Mouse (Mus musculus) embryo, embryonic 9.5 days (tissue): Measurements from ENCODE around the gene Plekha7.

Experiments used
- DNase-seq: peaks from one replicate; pipeline ENCODE4 v3.0.0-alpha.2; 2017; ENCODE audit errors: extremely low spot score

Plekha7 gene

GRCm38 (mm10) chr7:116307871-116308631, at the start of gene Plekha7:
Gene Plekha7 (minus strand): TSS chr7:116308376.
- DNase-seq: peak; percentile 90

DNA sequence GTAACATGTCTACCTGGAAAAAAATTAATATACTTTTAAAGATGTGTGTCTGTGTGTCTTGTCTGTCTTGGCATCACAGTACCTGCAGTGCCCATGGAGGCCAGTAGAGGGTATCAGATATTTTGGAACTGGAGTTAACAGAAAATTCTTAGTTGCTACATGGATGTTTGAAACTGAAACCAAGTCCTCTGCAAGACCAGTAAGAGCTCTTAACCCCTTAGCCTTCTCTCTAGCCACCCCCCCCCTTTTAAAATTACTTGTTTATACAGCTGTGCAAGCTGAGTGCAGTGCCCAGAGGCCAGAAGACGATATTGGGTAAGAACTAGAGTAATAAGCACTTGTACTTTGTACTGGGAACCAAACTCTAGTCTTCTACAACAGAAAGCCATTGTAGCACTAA, 28.1 kb upstream of the Plekha7 start:
- DNase-seq: peak; percentile 60

DNA sequence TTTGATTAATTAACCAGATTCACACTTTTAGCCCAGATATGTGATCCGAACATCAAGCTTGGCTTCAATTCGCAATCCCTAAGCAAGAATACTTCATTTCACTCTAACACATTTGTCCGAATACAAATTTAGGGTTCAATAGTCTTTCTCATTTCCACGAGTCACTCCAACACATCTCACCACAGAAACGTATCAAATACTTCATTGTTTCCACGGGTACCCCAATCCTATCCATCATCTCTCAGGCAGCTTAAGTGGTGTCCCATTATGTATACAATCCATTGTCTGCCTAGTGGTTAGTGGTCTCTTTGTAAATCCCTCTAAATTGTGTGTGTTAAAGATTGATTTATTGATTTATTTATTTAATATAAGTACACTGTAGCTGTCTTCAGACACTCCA, 27.0 kb upstream of the Plekha7 start:
- no peak for DNase-seq

DNA sequence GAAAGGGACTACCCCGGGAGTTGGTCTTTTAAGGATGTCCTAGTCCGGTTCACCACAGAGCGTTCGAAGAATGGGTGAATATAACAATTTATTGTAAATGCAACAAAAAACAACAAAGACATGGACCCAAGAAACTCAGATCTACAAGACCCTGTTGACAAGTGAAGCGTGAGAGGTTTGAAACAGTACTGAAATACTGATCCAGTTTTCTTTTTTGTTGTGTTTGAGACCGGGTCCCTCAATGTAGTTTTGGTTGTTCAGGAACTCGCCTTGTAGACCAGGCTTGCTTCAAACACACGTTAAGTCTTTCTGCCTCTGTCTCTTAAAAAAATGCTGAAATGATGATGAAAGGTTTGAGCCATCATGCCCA, 26.5 kb upstream of the Plekha7 start:
- no peak for DNase-seq

DNA sequence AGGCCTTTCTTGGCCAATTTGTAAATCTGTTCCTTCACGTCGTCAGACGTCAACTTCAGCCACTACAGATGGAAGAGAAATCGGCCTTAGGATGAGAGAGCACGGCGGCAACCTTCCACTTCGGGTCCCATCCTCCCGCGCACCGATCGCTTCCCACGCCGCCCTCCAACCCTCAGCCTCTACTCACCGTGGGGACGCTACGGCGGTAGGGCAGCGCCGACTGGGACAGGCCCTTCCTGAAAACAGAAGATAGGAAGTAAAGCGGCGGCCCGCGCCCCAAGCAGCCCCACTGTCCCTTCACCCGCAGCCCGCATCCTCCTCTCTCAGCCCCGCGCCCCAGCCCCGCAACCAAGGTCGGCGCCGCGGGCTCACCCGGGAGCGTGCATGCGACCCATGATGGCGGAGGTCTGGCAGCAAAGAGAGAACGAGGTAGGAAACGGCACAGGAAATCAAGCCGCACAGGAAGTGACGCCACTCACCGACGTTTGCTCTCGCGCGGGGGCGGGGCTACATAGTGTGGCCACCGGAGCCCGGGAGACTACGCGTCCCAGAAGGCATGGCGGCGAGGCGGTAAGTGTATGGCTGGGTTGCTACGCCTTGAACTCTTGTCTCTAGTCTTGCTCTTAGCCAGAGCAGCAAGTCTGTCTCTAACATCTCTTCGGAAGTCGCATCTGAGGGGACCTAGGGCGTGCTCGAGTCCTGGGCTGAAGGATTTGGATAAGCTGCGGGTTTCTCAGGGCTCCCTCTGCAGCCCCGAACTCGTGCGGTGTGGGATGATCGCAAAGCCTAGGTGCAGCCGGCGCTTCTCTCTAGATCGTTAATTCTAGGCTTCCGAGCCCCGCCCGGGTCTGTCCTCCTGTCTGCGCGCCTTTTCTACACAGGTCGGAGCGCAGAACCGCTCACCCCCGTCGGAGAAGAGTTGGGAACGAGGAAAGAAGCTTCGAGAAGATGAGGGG, 25.8 kb upstream of the Plekha7 start, which contains the start of gene Rps13:
Gene Rps13, minus strand, starts transcription at position 483 of the 956 bp plus-strand sequence.
- DNase-seq: peak; percentile 96

GRCm38 (mm10) chr7:116331246-116331645, 23.1 kb upstream of the Plekha7 start:
- no peak for DNase-seq

- no peak for DNase-seq
These were observed 21.7 kb upstream of the Plekha7 start for GRCm38 (mm10) chr7:116329858-116330257.

DNA sequence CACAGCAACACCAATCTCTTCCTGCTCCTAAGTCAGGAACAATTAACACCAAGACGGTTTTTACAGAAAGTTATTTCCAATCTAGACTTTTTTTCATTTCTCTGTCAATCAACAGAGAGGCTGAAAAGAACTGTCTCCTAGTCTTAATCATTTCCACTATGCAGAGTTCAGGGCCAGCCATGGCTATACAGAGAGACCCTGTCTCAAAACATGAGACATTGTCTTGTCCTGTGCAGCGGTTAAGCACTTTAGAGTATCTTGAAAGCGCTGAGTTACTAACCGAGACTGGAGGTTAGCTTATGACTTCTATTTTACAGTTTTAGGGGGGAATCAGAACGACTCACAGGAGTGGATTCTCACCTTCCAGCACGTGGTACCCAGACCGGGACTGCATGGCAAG, 20.6 kb upstream of the Plekha7 start:
- no peak for DNase-seq

GRCm38 (mm10) chr7:116327901-116328300, 19.7 kb upstream of the Plekha7 start:
- DNase-seq: no peak

DNA sequence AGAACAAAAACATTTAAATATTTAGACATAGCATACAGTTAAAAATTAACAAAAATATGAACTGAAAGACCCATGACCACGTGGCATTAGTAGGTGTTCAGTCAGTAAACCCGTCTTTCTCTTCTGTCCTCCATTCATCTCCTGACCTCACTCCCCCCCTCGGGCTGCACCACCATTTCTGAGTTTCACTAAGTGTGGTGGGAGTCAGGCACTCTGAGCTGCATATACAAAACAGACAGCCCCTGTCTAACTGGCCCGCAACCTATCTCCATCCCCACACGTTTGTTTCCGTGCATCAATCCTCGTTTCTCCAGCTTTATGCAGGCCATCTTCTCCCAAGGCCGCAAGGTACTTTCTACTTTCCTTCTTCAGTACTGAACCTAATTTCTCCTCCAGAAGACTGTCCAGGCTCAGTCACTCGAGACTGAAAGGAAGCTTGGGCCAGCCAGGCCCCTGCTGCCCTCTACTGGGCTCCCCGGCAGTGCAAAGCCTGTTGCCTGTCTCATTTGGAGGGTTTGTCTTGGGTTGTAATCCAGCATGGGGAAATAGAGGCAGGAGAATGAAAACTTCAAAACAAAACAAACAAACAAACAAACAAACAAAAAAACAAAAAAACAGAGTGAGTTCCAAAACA, 15.3 kb upstream of the Plekha7 start:
- peak; percentile 77 for DNase-seq

GRCm38 (mm10) chr7:116309456-116309855, 1.3 kb upstream of the Plekha7 start:
- peak; percentile 74 for DNase-seq

- DNase-seq: peak; percentile 50
These were observed 436 bp upstream of the Plekha7 start for GRCm38 (mm10) chr7:116308632-116308991.

DNA sequence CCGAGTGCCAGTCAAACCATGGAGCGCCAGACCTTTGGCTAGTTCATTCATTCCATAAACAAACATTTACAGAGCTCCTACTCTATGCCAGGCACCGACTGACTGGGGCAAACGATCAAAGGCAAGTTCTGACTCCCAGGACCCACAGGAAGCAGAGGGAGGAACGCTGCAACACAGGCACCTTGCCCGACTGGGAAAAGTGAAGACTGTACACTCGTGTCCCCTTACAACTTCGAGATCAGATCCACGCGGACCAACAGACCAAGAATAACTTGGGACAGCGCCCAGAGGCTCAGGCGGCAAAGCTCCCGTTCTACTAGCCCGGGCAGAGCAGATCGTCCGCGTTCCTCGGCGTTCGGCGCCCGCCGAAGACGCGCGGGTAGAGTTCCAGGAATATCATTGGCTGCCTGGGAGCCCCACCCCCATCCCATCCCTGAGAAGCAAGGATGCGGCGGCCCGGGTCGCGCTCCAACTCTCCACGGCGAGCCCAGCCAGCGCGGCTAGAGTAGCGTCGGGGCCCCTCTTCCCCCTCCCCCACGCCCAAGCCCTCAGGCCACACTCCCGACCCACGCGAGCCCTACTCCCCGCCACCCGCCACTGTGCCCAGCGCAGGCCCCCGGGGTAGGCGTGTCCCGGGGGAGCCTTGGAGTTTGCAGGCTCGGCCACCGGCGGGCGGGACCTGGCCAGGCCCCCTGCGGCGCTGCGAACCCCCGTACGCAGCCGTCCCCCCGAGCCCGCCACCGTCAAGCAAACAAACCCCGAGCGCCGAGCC, 891 bp downstream of the Plekha7 start:
- peak; percentile 85 for DNase-seq

DNA sequence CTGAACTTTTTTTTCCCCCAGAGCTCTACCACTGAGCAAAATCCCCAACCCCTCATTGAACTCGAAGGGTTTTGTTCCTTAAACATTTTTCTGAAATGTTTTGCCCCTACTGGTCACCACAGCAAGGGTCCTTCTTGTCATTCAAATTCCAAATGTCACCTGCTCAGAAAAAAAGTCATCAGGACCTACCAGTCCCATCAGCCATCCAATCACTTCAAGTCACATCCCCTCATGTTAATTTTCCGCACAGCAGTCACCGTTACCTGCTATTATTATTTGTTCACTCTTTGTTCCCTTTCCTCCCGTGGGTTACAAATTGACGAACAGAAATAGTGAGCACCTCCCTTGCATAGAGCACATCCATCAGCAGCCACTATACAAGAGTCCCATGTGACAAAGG, 1.6 kb downstream of the Plekha7 start:
- DNase-seq: no peak

GRCm38 (mm10) chr7:116301661-116302311, 6.4 kb downstream of the Plekha7 start:
- DNase-seq: no peak

DNA sequence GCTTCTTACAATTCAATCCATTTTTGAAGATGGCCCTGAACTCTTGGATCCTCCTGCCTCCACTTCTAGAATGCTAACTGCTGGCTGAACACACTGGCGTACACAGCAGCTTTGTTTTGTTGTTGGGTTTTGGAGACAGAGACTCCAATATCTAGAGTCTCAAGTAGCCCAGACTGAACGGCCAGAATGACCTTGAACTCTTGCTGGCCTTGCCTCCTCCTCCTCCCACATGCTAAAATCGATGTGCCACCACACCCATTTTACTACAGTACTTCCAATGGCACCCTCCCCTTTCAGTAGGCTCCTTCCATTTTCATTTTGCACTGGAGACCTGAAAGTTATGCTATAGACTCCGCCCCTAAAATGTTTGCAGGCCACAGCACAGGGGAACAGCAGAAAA, 7.0 kb downstream of the Plekha7 start:
- DNase-seq: no peak

GRCm38 (mm10) chr7:116298851-116299250, 9.3 kb downstream of the Plekha7 start:
- DNase-seq: no peak

- DNase-seq: no peak
These were observed 9.8 kb downstream of the Plekha7 start for GRCm38 (mm10) chr7:116298389-116298788.

DNA sequence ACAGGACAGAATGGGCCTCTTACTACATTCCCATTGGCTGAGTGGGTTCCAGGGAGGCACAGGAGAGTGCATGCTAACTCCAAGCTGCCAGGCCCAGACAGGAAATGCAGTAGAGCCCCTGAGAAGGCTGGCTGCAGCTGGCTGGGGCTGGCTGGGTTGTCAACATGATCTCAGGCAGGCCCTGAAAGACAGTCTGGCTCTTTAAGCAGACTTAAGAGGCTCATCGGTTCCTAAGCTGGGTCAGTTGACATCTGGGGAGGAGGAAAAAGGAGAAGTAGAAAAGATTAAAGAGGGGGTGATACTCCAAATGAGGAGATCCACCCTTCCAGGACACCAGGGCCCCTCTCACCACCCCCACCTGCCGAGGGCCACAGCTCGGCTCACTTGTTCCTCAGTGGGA, 13.2 kb downstream of the Plekha7 start:
- DNase-seq: peak; percentile 23

- peak; percentile 53 for DNase-seq
These were observed 15.8 kb downstream of the Plekha7 start for GRCm38 (mm10) chr7:116292377-116292776.

DNA sequence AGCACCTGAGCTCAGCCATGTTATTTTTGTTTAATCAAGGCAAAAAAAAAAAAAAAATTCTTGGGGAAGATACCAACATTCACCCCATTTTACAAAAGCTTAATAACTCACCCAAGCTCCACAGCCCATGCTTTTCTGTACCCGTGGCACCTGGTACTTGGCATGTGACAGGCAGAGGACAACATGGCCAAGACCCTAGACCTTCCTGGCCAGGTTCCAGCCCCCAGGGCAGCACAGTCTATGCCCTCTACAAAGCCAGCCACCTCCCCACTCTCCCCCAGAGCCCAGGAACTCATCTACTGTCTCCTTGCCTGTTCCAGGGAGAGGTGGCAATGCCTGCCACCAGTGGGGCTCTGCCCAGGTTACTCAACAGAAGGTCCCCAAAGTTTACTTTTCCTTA, 17.6 kb downstream of the Plekha7 start:
- no peak for DNase-seq
